Mouse (Mus musculus) limb, embryonic 14.5 days (tissue): ENCODE measurements around the gene Selp. TPM values are rescaled to one million over a fixed set of nuclear protein-coding genes. Genes with fewer than 3 reads are reported as not detected.

Experiments
- ATAC-seq: fragments of 200-750 bp; cut with Nextera tagmentation; 2 replicates; pipeline ENCODE4 v1.8.0; 2017; ENCODE audit warnings: low read depth, moderate number of reproducible peaks, moderate TSS enrichment; ENCODE audit not compliant: low FRiP score
- DNase-seq: peaks from one replicate; pipeline ENCODE4 v3.0.0-alpha.2; 2015; ENCODE audit warnings: low spot score
- H3K27ac ChIP-seq: fragments of 300-500 bp; sonication (generic); replicated peaks from 2 replicates; pipeline ENCODE4 v1.5.1; 2014; ENCODE audit warnings: low read depth, mild to moderate bottlenecking, low read length, moderate library complexity, mixed read lengths
- H3K27me3 ChIP-seq: fragments of 300-500 bp; sonication (generic); 2 replicates; pipeline ENCODE4 v1.6.1; 2014; ENCODE audit warnings: low read length, mixed read lengths; ENCODE audit not compliant: control insufficient read depth, insufficient read depth
- H3K36me3 ChIP-seq: fragments of 300-500 bp; sonication (generic); 2 replicates; pipeline ENCODE4 v1.6.1; 2014; ENCODE audit warnings: mild to moderate bottlenecking, low read length, moderate library complexity, mixed read lengths; ENCODE audit not compliant: control insufficient read depth, insufficient read depth
- H3K4me1 ChIP-seq: fragments of 300-500 bp; sonication (generic); 2 replicates; pipeline ENCODE4 v1.6.1; 2014; ENCODE audit warnings: antibody characterized with exemption, low read length, mixed read lengths; ENCODE audit not compliant: control insufficient read depth, insufficient read depth
- H3K4me2 ChIP-seq: fragments of 300-500 bp; sonication (generic); replicated peaks from 2 replicates; pipeline ENCODE4 v1.6.1; 2014; ENCODE audit warnings: low read depth, mild to moderate bottlenecking, low read length, moderate library complexity; ENCODE audit not compliant: severe bottlenecking
- H3K4me3 ChIP-seq: fragments of 300-500 bp; sonication (generic); replicated peaks from 2 replicates; pipeline ENCODE4 v1.5.1; 2014; ENCODE audit warnings: low read length
- H3K9ac ChIP-seq: fragments of 300-500 bp; sonication (generic); 2 replicates; pipeline ENCODE4 v1.6.1; 2014; ENCODE audit warnings: mild to moderate bottlenecking, low read depth, low read length, moderate library complexity; ENCODE audit not compliant: severe bottlenecking
- H3K9me3 ChIP-seq: fragments of 300-500 bp; sonication (generic); 2 replicates; pipeline ENCODE4 v1.6.1; 2016; ENCODE audit warnings: low read length; ENCODE audit not compliant: control insufficient read depth
- POLR2A ChIP-seq: fragments of 200-500 bp; IDR thresholded peaks from 2 replicates; pipeline ENCODE4 v1.8.0; 2012; ENCODE audit warnings: inconsistent platforms, mild to moderate bottlenecking, moderate library complexity, borderline replicate concordance; ENCODE audit not compliant: insufficient read depth, insufficient read length; ENCODE audit errors: extremely low read depth
- WGBS: fragments of 180-500 bp; shearing (Covaris S2); extraction: QIAGEN DNeasy Blood & Tissue Kit; methylation state at CpG from one replicate; pipeline ENCODE4 v1.1.7; 2014; 5-methylcytosine and 5-hydroxymethylcytosine counted together
- polyA plus RNA-seq, 2 experiments: library from polyadenylated mRNA; depleted of rRNA in 1 of 2; stranded (reverse) in 1 of 2; unstranded in 1 of 2; fragments of >200 nt; fragmentation: Nextera tagmentation in 1 of 2; extraction: Ambion mirVana in 1 of 2; gene quantifications; 2 replicates each; pipeline versions ENCODE4 v1.2.1 to v1.2.3; 2012 to 2014

Selp gene
- polyA plus RNA-seq (2012; rRNA removed): 0.15 and 0.24 TPM in 2 replicates
- 0.14 TPM in 1 of 2 replicates, not detected in the other for polyA plus RNA-seq (2014; fragmentation: Nextera tagmentation; extraction: Ambion mirVana)

DNA sequence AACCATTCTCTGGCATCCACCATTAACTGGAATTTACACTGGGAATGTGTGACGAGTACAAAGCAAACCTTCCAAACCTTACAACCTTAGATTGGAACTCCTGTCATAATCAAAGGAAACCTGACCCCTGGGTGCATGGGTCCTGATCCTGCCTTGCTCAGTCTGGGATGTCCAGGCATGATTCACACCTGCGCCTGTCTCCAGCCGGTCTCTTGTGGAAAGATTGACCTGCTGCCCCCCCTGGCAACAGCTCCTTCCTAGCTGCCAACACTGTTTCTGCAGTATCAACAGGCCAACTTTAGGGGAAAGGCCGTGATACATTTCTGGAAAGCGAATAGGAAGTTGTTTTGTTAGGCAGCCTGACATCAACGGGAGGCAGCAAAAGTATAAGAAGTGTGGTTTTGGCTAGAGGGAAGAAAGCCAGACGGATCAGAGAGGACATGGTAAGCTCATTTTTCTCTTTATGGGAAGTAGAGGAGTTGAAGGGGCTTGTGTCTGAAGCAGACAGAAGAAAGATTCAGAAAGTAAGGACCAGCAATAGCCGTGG, at the start of gene Selp:
Gene Selp, plus strand, starts transcription at position 318 of the 547 bp plus-strand sequence.
- H3K27me3 ChIP-seq: no peaks in the 10 kb centered on the region
- no peak within 1 kb of the TSS for H3K4me2 ChIP-seq
- WGBS: 64% methylated on average over 8 of the region's 8 CpGs
- no peak for TF ChIP-seq POLR2A
- no peaks in the 10 kb centered on the region for H3K36me3 ChIP-seq
- H3K27ac ChIP-seq: no peak within 1 kb of the TSS
- no peaks in the 10 kb centered on the region for H3K9me3 ChIP-seq
- no peaks in the 10 kb centered on the region for H3K4me1 ChIP-seq
- H3K4me3 ChIP-seq: no peak within 1 kb of the TSS
- no peak for ATAC-seq
- no peak for DNase-seq
- H3K9ac ChIP-seq: no peak within 1 kb of the TSS

DNA sequence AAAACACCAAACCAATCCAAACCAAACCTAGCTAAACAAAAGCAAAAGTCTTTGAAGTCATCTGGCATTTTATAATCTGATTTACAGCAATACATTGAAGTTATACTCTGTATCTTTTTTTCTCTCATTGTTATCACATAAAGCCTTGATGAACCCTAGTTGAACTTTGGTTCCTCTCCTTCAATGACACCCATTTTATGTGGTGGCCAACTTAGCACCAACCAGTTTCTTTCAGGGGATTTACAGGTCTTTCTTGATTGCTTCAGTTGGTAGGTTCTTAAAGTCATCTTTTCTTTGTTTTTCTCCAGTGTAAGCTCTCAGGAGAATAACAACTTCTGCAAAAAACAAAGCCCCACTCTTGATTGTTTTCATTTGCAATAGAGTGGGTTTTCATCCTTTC, 45.8 kb upstream of the Selp start:
- no peaks in the 10 kb centered on the region for H3K9me3 ChIP-seq
- no peaks in the 10 kb centered on the region for H3K4me1 ChIP-seq
- DNase-seq (no peak), ATAC-seq (no peak)
- no peak overlapping the region for H3K27ac ChIP-seq
- no peak overlapping the region for H3K4me3 ChIP-seq
- H3K36me3 ChIP-seq: no peaks in the 10 kb centered on the region
- H3K27me3 ChIP-seq: no peaks in the 10 kb centered on the region
- TF ChIP-seq POLR2A: no peak
- H3K4me2 ChIP-seq: no peak overlapping the region
- H3K9ac ChIP-seq: no peak overlapping the region

DNA sequence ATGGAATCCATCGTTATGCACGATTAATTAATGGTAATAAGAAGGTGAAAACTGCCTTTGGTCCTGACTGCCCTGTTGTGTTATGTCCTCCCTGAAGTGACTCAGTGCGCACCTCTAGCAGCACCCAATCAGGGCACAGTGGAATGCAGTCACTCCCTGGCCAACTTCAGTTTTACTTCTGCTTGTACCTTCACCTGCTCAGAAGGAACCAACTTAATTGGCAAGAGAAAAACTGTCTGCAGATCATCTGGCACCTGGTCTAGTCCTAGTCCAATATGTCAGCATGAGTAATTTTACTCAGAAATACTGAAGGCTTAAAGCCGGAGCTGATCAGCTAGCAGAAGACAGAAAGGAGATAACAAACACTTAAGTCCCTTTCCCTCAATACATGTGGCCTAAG, 44.6 kb upstream of the Selp start:
- DNase-seq: no peak
- Histone ChIP-seq H3K4me2 (no peak overlapping the region), H3K36me3 (no peaks in the 10 kb centered on the region), H3K4me3 (no peak overlapping the region), H3K27me3 (no peaks in the 10 kb centered on the region), H3K9ac (no peak overlapping the region), H3K4me1 (no peaks in the 10 kb centered on the region), H3K27ac (no peak overlapping the region), H3K9me3 (no peaks in the 10 kb centered on the region)
- WGBS: 76% methylated on average over 4 of the region's 4 CpGs
- TF ChIP-seq POLR2A: no peak
- no peak for ATAC-seq

DNA sequence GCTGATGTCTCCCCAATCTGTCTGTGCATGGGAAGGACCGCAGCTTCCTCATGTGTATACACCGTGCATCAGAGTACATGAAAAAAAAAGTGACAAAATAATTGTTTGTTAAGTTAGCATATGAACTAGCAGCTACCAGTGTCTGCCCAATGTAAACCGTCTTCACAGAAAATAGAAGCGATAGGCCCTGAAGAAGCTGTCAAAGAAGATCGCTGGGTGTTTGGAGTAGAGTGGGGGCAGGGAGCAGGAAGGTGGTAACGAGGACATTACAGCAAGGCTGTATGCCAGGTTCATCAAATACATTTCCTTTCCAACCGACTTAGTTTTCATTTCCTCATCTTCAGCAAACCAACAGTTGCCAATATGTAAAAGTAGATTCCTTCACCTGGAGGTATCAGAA, 44.0 kb upstream of the Selp start:
- Histone ChIP-seq H3K4me2 (no peak overlapping the region), H3K27ac (no peak overlapping the region), H3K36me3 (no peaks in the 10 kb centered on the region), H3K9me3 (no peaks in the 10 kb centered on the region), H3K27me3 (no peaks in the 10 kb centered on the region), H3K4me3 (no peak overlapping the region), H3K9ac (no peak overlapping the region), H3K4me1 (no peaks in the 10 kb centered on the region)
- ATAC-seq (no peak), DNase-seq (no peak)
- TF ChIP-seq POLR2A: no peak
- WGBS: 82% methylated on average over 7 of the region's 7 CpGs

DNA sequence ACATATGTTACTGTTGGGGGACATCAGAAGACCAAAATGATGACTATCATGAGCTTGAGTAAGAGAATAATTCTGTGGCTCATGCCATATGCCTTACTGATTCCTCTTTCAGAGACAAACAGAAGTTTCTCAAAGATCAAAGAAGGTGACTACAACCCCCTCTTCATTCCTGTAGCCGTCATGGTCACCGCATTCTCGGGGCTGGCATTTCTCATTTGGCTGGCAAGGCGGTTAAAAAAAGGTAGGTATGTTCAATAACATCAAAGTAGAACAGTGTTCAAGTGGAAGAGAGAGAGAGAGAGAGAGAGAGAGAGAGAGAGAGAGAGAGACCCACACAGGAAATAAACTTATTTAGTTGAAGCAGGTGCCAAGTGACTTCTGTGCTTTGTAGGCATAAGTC, 43.1 kb upstream of the Selp start:
- no peak for TF ChIP-seq POLR2A
- no peak overlapping the region for H3K4me2 ChIP-seq
- H3K36me3 ChIP-seq: no peaks in the 10 kb centered on the region
- no peak for ATAC-seq
- no peak overlapping the region for H3K4me3 ChIP-seq
- no peaks in the 10 kb centered on the region for H3K27me3 ChIP-seq
- DNase-seq: no peak
- H3K9ac ChIP-seq: no peak overlapping the region
- H3K9me3 ChIP-seq: no peaks in the 10 kb centered on the region
- H3K4me1 ChIP-seq: no peaks in the 10 kb centered on the region
- 88% methylated on average over 4 of the region's 4 CpGs for WGBS
- no peak overlapping the region for H3K27ac ChIP-seq

DNA sequence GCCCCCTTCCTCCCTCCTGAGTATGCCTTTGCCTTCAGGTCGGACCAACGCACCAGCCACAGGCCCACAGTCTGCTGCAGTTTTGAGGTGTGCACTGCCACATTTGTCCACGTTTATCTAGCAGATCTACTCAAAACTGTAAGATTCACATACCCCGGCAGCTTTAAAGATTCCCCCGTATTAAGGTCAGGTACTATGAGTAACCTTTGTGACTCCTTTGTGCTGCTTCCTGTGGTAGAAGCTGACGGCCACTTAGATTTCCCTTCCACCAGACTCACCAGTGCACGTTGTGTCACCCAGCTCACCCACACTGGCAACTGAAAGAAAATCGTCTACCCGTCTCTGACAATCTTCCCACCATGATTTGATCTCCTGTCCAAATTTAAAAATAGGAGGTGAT, 42.0 kb upstream of the Selp start:
- no peak overlapping the region for H3K9ac ChIP-seq
- no peak for DNase-seq
- no peaks in the 10 kb centered on the region for H3K27me3 ChIP-seq
- no peak for TF ChIP-seq POLR2A
- no peak overlapping the region for H3K4me2 ChIP-seq
- no peak overlapping the region for H3K27ac ChIP-seq
- no peak for ATAC-seq
- no peaks in the 10 kb centered on the region for H3K36me3 ChIP-seq
- WGBS: 85% methylated on average over 9 of the region's 9 CpGs
- H3K4me3 ChIP-seq: no peak overlapping the region
- no peaks in the 10 kb centered on the region for H3K9me3 ChIP-seq
- no peaks in the 10 kb centered on the region for H3K4me1 ChIP-seq
